Mouse (Mus musculus) neural tube, embryonic 12.5 days (tissue): ENCODE measurements around the gene Wdr47. TPM values are rescaled to one million over a fixed set of nuclear protein-coding genes. Genes with fewer than 3 reads are reported as not detected.
A peak's percentile ranks its signal among the peaks of the same experiment; 100 is the strongest.
"Not testable (repeated sequence)": the region's sequence is repeated elsewhere in the genome, so short reads cannot be mapped to it uniquely, and the experiment has no call there.

Experiments
- ATAC-seq: fragments of 200-750 bp; cut with Nextera tagmentation; 2 replicates; pipeline ENCODE4 v1.8.0; 2017; ENCODE audit warnings: low read depth, mild to moderate bottlenecking, moderate TSS enrichment, moderate library complexity; ENCODE audit not compliant: low FRiP score
- H3K27ac ChIP-seq: fragments of 300-500 bp; sonication (generic); 2 replicates; pipeline ENCODE4 v1.5.1; 2016
- H3K27me3 ChIP-seq: fragments of 300-500 bp; sonication (generic); replicated peaks from 2 replicates; pipeline ENCODE4 v1.6.1; 2016; ENCODE audit warnings: mild to moderate bottlenecking
- H3K36me3 ChIP-seq: fragments of 300-500 bp; sonication (generic); 2 replicates; pipeline ENCODE4 v1.6.1; 2016; ENCODE audit warnings: mild to moderate bottlenecking
- H3K4me1 ChIP-seq: fragments of 300-500 bp; sonication (generic); 2 replicates; pipeline ENCODE4 v1.6.1; 2016
- H3K4me2 ChIP-seq: fragments of 300-500 bp; sonication (generic); replicated peaks from 2 replicates; pipeline ENCODE4 v1.6.1; 2016; ENCODE audit warnings: mild to moderate bottlenecking
- H3K4me3 ChIP-seq: fragments of 300-500 bp; sonication (generic); 2 replicates; pipeline ENCODE4 v1.5.1; 2016
- H3K9ac ChIP-seq: fragments of 300-500 bp; sonication (generic); 2 replicates; pipeline ENCODE4 v1.6.1; 2016; ENCODE audit warnings: mild to moderate bottlenecking
- H3K9me3 ChIP-seq: fragments of 300-500 bp; sonication (generic); 2 replicates; pipeline ENCODE4 v1.6.1; 2016; ENCODE audit warnings: mild to moderate bottlenecking
- WGBS: fragments of 180-500 bp; shearing (Covaris S2); methylation state at CpG from one replicate; pipeline ENCODE4 v1.1.7; 2016; 5-methylcytosine and 5-hydroxymethylcytosine counted together
- polyA plus RNA-seq: library from polyadenylated mRNA; unstranded; fragments of >200 nt; fragmentation: Nextera tagmentation; extraction: Ambion mirVana; gene quantifications from 2 replicates; pipeline ENCODE4 v1.2.1, GENCODE M21; 2016

The Wdr47 gene
- 66.6 and 72.1 TPM in 2 replicates for polyA plus RNA-seq

DNA sequence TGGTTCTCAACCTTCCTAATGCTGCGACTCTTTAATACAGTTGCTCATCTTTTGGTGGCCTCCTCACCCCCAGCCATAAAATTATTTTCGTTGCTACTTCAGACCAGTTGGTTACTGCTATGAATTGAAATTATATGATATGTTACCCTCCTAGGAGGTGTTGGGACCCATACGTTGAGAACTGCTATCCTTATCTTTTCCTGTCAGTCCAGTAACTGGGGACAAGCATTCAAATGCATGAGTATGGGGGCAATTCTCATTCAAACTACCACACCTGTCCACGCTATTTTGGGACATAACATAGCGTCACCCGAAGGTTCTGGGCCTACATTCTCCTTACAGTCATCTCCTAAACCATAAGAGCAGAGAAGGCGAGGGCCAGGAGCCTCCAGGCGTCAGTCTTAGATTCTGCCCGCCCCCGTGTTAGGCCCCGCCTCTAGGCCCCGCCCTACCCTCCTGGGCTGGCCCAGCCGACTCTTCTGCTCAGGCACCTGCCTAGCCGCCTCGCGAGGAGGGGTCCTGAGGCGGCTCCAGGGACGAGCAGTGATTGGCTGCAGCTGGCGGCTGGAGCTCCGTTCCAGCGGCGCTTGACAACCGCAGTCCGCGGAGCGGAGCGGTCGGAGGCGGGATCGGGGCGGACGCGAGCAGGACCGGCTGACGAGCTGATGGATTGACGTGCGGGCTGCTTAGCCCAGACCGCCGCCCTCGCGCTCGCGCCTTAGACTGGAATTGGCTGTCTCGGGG lies at the start of gene Wdr47:
Gene Wdr47 (plus strand): TSS at position 494 of the 744 bp plus-strand sequence.
- H3K27me3 ChIP-seq = no peaks in the 10 kb centered on the region
- peak within 1 kb of the TSS; percentile 91 for H3K27ac ChIP-seq
- peak within 1 kb of the TSS; percentile 95 for H3K4me3 ChIP-seq
- H3K4me1 ChIP-seq = peaks cover 9% of the 10 kb centered on the region
- peak within 1 kb of the TSS; percentile 83 for H3K4me2 ChIP-seq
- WGBS = 6% methylated on average over 43 of the region's 44 CpGs
- no peaks in the 10 kb centered on the region for H3K36me3 ChIP-seq
- ATAC-seq = peak; percentile 98
- peak within 1 kb of the TSS; percentile 86 for H3K9ac ChIP-seq
- H3K9me3 ChIP-seq = no peaks in the 10 kb centered on the region

DNA sequence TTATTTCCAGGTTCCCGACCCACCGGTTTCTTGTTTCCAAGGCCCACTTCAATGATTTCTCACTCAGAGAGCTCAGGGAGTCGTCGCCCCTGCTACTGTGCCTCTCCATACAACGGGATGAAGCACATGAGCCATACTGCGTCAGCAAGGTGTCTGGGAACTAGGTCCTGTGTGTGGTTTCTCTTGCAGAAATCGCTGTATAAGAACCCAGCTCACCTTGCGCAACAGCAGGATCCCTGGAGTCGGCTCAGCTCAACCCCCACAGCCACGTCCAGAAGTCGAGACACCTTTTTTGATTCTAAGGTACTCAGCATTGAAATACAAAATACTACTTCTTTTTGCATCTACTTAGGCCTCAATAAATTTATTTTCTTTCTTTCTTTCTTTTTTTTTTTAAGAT lies 48.8 kb upstream of the Wdr47 start:
- H3K9me3 ChIP-seq = no peaks in the 10 kb centered on the region
- WGBS = 83% methylated on average over 11 of the region's 11 CpGs
- no peak overlapping the region for H3K4me2 ChIP-seq
- no peak for ATAC-seq
- H3K9ac ChIP-seq = no peak overlapping the region
- H3K36me3 ChIP-seq = no peaks in the 10 kb centered on the region
- H3K27ac ChIP-seq = no peak overlapping the region
- H3K4me1 ChIP-seq = peaks cover 4% of the 10 kb centered on the region; the same call in 1 of the 2 replicates
- H3K4me3 ChIP-seq = no peak overlapping the region
- H3K27me3 ChIP-seq = no peaks in the 10 kb centered on the region

DNA sequence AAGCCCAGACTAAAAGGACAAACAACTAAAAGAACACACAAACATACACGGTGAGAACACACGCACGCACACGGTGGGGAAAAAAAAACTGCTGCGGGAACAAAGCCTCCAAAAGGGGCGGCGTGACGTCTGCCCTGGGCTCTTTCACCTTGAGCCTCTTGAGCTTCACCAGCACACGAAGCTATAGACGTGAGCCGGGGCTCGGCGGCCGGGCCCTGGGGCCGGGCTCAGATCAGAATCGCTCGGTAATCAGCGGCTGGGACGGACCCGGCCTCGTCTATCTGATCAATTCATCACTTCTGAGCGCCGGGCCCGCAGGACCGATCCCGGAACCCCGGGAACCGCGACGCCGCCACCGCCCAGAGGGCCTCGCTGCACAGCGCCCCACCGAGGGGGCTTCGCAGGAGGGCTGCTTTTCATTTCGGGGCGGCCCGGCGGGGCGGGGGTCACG lies 36.9 kb upstream of the Wdr47 start:
- WGBS = under 1% methylated on average over 42 of the region's 42 CpGs

DNA sequence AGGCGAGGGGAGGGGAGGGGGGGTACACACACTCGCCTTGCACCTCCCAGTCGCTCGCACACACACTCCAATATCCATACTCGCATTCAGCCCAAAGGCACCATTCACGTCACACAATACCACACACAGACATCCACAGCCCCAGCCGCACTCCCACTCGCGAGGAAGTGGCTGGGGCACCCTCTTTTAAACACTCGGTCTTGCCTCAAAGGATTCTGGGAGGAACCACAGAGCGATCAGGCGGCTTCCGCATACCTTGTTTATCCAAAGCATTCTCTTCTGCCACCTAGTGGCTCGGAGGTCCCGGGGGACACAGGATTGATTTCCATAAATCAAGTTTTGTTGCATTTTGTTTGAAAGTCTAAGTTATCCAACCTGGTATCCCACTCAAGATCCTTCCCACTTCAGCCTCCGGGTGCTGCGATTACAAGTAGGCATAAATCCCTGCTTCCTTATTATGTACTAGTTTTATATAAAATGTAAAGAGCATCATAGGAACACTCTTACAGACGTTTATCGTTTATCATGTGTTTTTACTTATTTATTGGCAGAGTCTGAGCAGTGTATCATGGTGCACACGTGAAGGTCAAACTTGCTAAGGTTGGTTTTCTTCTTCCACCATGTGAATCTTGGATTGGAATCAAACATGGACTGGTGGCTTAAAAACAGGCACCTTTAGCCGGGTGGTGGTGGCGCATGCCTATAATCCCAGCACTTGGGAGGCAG lies 36.3 kb upstream of the Wdr47 start:
- Histone ChIP-seq H3K9me3 (no peaks in the 10 kb centered on the region), H3K4me1 (no peaks in the 10 kb centered on the region), H3K36me3 (peaks cover 25% of the 10 kb centered on the region), H3K27me3 (no peaks in the 10 kb centered on the region), H3K4me2 (peak overlapping the region; percentile 72), H3K9ac (peak overlapping the region; percentile 96), H3K27ac (peak overlapping the region; percentile 54), H3K4me3 (peak overlapping the region; percentile 78)
- WGBS = 18% methylated on average over 22 of the region's 22 CpGs
- ATAC-seq = peak; percentile 95

More for the DNA sequence above, 36.9 kb upstream of the Wdr47 start:
- Histone ChIP-seq H3K4me1 (no peaks in the 10 kb centered on the region), H3K4me2 (peak overlapping the region; percentile 72), H3K36me3 (peaks cover 23% of the 10 kb centered on the region), H3K4me3 (peak overlapping the region; percentile 78), H3K27me3 (no peaks in the 10 kb centered on the region), H3K9me3 (no peaks in the 10 kb centered on the region), H3K9ac (peak overlapping the region; percentile 96), H3K27ac (peak overlapping the region; percentile 54)
- ATAC-seq = peak; percentile 84

DNA sequence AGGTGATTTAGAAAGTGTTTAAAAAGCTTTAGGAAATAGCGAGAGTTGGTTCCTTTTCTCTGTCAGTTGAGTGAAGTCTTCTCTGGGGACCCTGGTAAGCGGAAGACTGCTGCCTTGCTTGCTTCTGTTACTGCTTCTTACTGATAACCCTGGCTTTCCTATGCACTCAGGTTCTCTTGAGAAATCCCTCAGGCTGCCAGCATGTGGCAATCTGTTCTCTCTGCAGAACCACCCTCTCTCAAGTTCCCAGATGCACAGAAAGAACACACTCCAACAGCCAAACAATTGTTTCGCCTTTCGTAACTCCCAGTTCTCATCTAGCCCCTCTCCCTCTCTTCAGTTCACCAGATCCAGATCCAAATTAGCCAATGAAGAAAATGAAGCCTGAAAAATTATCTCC lies 33.2 kb upstream of the Wdr47 start:
- no peak overlapping the region for H3K27ac ChIP-seq
- H3K9ac ChIP-seq = no peak overlapping the region
- 96% methylated on average over 4 of the region's 4 CpGs for WGBS
- H3K27me3 ChIP-seq = no peaks in the 10 kb centered on the region
- H3K4me3 ChIP-seq = no peak overlapping the region
- peaks cover 30% of the 10 kb centered on the region for H3K36me3 ChIP-seq
- H3K4me1 ChIP-seq = peaks cover 13% of the 10 kb centered on the region; the same call in 1 of the 2 replicates
- ATAC-seq = no peak
- no peaks in the 10 kb centered on the region for H3K9me3 ChIP-seq
- no peak overlapping the region for H3K4me2 ChIP-seq

DNA sequence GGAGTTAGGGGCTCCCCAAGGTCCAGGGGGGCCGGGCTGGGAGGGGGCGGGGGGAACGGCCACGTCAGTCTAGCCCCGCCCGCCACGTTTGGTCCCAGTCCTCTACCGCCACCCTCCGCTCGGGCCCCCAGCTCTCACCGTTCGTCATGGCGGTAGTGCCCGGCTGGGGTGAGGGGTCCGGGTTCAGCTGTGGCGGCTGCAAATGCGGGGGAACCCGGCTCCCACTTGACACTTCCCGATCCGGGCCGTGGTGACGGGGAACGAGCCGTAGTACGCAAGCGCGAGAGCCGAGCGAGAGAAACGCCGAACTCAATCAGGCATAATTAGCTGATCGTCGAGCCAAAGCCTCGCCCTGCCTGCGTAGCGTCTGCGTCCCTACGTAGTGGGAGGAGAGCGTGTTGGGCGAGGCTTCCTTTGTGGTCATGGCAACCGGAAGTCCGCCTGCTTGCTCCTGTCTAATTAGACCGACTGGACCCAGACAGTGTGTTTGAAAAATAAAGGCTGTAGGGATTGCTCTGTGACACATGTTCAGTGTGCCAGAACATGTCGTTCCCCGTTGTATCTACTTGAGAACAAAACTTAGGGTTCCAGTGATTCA lies 28.8 kb upstream of the Wdr47 start, which contains the start of gene Tmem167b:
Gene Tmem167b (minus strand): TSS at position 334 of the 598 bp plus-strand sequence.
- Histone ChIP-seq H3K4me3 (peak within 1 kb of the TSS; percentile 69), H3K9me3 (no peaks in the 10 kb centered on the region), H3K9ac (peak within 1 kb of the TSS; percentile 73), H3K27me3 (no peaks in the 10 kb centered on the region), H3K27ac (peak within 1 kb of the TSS; percentile 74), H3K36me3 (peaks cover 24% of the 10 kb centered on the region), H3K4me2 (peak within 1 kb of the TSS; percentile 58), H3K4me1 (peaks cover 17% of the 10 kb centered on the region)
- peak; percentile 99 for ATAC-seq
- WGBS = under 1% methylated on average over 45 of the region's 45 CpGs

DNA sequence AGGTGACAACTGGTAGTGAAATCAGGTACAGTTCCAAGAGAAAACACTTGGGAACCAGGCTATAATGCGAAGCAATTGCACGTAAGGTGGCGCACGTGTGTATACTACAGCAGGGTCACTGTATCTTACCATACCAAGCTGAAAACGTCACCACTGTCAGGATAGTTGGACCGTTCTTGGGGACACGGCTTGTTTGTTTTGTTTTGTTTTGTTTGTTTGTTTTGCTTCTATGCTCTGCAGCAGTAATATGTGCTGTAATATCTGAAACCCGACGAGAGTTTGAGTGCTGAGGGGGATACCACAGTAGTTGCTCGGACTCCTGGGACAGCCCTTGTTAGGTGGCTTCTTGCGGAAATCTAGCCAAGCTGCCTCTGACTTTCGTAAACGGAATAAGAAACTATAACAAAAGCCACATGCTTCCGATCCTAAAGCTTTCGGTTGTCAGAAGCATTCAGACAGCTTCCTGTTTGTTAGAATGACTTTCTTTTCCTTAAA lies 28.3 kb upstream of the Wdr47 start:
- 0 out of 2 replicates have a peak overlapping the region, but pooled peaks have one; percentile 2 for H3K9ac ChIP-seq
- no peaks in the 10 kb centered on the region for H3K9me3 ChIP-seq
- H3K27me3 ChIP-seq = no peaks in the 10 kb centered on the region
- H3K4me3 ChIP-seq = peak overlapping the region; percentile 69
- WGBS = 15% methylated on average over 15 of the region's 15 CpGs
- peak; percentile 58 for ATAC-seq
- peaks cover 20% of the 10 kb centered on the region for H3K36me3 ChIP-seq
- peak overlapping the region; percentile 17; the same call in 1 of the 2 replicates for H3K27ac ChIP-seq
- H3K4me1 ChIP-seq = peaks cover 17% of the 10 kb centered on the region
- H3K4me2 ChIP-seq = peak overlapping the region; percentile 58

DNA sequence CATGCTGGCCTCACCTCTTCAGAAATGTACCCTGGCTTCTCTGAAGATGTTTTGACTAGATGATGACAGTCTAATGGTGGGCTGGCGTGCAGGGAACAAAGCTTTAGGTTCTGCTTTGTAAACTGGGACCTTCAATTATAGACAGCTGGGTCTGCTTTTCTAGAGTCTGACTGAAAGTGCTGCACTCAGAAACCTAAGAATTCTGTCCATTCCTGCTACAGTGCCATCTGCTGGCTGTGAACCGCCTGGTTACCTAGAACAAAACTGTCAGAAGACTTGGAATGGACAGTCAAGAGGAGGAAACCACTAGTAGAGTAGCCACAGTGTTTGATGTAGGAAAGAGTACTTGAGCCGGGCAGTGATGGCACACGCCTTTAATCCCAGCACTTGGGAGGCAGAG lies 27.8 kb upstream of the Wdr47 start:
- WGBS = 8% methylated on average over 4 of the region's 4 CpGs
- 0 out of 2 replicates have a peak overlapping the region, but pooled peaks have one; percentile 2 for H3K9ac ChIP-seq

DNA sequence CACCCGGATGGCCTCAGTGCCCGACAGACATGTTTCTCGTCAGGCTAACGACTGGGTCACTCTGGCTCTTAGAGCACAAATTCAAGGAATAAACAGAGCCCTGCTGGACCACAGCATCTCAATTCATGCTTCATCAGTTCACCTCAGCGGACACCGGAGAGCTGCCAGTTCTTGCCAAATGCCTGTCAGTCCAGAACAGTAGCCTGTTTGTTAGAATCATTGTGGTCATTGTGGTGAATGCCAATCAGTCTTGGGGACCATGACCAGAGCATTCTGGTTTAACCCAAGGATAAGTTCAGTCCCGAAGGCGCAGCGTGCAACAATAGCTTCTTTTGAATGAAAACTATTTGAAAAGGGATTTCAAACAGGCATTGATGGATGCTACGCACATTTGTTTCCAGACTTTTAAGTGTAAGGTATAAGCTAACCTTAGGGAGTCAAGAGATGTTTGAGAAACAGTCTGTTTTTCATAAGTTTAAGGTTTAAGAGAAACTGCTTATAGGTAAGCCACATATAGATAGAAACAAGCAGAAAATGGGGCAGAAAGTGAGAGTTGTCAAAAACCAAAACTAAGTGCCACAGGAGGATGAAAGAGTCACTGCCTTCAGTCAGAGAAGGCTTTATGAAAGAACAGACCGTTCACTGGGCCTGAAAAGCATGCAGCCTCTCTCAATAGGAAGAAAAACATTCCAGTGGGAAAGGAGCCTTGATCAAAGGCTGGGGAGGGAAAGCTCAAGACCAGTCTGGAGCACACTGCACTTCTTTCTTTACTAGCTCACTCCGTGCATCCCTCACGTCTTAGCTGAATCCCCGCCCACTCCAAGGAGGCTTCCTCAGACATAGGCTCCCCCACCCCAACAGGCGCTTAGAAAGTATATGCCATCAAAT lies 22.8 kb upstream of the Wdr47 start:
- Histone ChIP-seq H3K27me3 (no peaks in the 10 kb centered on the region), H3K9me3 (no peaks in the 10 kb centered on the region), H3K4me3 (no peak overlapping the region), H3K4me1 (peaks cover 16% of the 10 kb centered on the region), H3K4me2 (peak overlapping the region; percentile 19; the same call in 1 of the 2 replicates), H3K9ac (no peak overlapping the region), H3K36me3 (no peaks in the 10 kb centered on the region), H3K27ac (peak overlapping the region; percentile 33; the same call in 1 of the 2 replicates)
- WGBS = 21% methylated on average over 15 of the region's 15 CpGs
- peak; percentile 49 for ATAC-seq

More for the DNA sequence above, 27.8 kb upstream of the Wdr47 start:
- Histone ChIP-seq H3K9me3 (no peaks in the 10 kb centered on the region), H3K36me3 (peaks cover 15% of the 10 kb centered on the region), H3K4me2 (peak overlapping the region; percentile 58), H3K27ac (peak overlapping the region; percentile 17; the same call in 1 of the 2 replicates), H3K4me3 (peak overlapping the region; percentile 69; the same call in 1 of the 2 replicates), H3K4me1 (peaks cover 17% of the 10 kb centered on the region), H3K27me3 (no peaks in the 10 kb centered on the region)
- 0 out of 2 replicates have a peak, but pooled peaks have one; percentile 3 for ATAC-seq

DNA sequence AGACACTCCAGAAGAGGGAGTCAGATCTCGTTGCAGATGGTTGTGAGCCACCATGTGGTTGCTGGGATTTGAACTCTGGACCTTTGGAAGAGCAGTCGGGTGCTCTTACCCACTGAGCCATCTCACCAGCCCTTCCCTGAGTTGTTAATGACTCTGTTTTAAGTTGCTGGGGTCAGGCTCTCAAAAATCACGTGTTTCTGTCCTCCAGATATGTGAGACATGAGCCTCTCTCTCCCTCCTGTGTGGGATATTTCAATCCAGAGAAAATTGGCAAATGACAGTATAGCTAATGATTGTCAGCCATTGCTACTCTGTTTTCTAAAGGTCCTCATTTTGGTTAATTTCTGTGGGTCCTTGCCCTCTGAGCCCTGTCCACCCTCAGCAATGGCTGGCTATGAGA lies 21.4 kb upstream of the Wdr47 start:
- not testable (repeated sequence) for ATAC-seq, H3K36me3 ChIP-seq, H3K4me2 ChIP-seq, H3K27me3 ChIP-seq, H3K9ac ChIP-seq, H3K9me3 ChIP-seq, H3K4me3 ChIP-seq, H3K27ac ChIP-seq
- 64% methylated on average over 3 of the region's 3 CpGs for WGBS
- peaks cover 24% of the 10 kb centered on the region for H3K4me1 ChIP-seq

DNA sequence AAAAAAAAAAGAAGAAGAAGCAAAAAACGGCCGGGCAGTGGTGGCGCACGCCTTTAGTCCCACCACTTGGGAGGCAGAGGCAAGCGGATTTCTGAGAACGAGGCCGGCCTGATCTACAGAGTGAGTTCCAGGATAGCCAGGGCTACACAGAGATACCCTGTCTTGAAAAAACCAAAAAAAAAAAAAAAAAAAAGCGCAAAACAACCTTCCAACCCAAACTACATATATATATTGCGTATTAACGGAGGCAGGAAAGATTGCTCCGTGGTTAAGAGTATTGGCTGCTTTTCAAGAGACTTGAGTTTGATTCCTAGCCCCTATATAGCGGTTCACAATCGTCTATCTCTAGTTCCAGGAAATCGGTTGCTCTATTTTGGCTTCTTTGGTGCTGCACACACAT lies 20.3 kb upstream of the Wdr47 start:
- H3K27me3 ChIP-seq = no peaks in the 10 kb centered on the region
- peak overlapping the region; percentile 73 for H3K4me2 ChIP-seq
- H3K4me3 ChIP-seq = no peak overlapping the region
- ATAC-seq = no peak
- H3K36me3 ChIP-seq = no peaks in the 10 kb centered on the region
- WGBS = 88% methylated on average over 14 of the region's 14 CpGs
- H3K9ac ChIP-seq = no peak overlapping the region
- no peak overlapping the region for H3K27ac ChIP-seq
- peaks cover 24% of the 10 kb centered on the region for H3K4me1 ChIP-seq
- H3K9me3 ChIP-seq = no peaks in the 10 kb centered on the region
